Mouse (Mus musculus) kidney, postnatal 36 days (tissue): ENCODE measurements at regions not wholly inside any gene's neighbourhood (a gene's known extent, or its start where the extent isn't known, plus 50 kb on each side); places are given as distances from the start of the nearest gene placed in this dataset.

ENCODE experiments used
- DNase-seq, 2 experiments: peaks; one replicate each; pipeline ENCODE4 v3.0.0; 2021 to 2022; ENCODE audit warnings: mixed read lengths in 2 of 2

GRCm38 (mm10) chr11:91524019-91524418 lies 53.3 kb downstream of the Kif2b start:
- no peak for DNase-seq

- DNase-seq: no peak
Measured at GRCm38 (mm10) chr11:91479236-91479635, 98.1 kb downstream of the Kif2b start.

- no peak for DNase-seq
Measured at GRCm38 (mm10) chr11:91463578-91464401, 113.6 kb downstream of the Kif2b start.

GRCm38 (mm10) chr11:91461946-91462345 lies 115.4 kb downstream of the Kif2b start:
- DNase-seq: no peak

DNA sequence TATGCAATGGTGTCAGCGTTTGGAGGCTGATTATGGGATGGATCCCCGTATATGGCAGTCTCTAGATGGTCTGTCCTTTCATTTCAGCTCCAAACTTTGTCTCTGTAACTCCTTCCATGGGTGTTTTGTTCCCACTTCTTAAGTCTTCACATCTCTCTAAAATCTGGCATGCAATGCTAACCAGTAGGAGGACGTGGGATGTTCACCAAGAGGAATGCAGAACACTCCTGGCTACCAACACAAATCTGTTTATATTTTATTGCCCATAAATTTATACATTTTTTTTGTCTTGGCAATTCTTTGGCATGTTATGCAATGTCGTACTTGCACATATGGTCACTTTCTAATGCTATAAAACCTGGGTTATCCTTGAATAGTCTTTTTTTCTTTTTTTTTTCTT lies 135.0 kb downstream of the Kif2b start:
- DNase-seq: no peak

- DNase-seq: no peak
Measured at GRCm38 (mm10) chr11:91432195-91432594, 145.2 kb downstream of the Kif2b start.

DNA sequence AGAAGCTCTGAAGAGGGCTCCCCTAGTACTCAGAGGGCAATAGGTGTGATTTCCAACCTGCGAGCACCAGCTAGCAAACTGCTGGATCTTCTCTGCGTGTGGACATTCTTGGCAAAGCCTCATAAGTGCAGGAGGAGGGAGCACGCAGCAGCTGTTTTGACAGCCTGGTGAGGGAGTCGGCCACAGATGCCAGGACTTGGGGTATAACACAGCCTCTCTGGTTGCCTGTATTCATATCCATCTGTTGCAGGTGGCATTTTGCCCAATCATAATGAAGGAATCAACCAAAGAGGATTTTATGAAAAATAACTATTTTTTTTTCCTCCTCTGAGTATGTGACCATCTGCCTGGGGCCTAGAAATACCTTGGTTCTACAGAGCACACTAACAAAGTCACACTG lies 150.6 kb downstream of the Kif2b start:
- no peak for DNase-seq

DNA sequence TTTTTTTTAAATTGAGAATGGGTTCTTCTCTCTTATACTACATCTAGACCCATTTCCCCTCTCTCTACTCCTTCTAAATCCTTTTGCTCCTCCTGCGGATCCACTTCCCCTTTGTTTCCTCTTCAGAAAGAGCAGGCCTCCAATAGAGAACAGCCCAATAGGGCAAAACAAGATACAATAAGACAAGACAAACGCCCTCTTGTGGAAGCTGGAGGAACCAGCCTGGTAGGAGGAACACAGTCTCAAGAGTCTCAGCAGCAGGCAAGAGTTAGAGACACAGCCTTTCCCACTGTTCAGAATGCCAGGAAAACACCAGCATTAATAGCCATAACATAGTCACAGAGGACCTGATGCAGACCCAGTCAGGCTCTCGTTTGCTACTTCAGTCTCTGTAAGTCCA lies 190.2 kb downstream of the Kif2b start:
- DNase-seq: peak in 1 of 2 experiments; percentile 8

GRCm38 (mm10) chr11:91357029-91357428 lies 220.3 kb downstream of the Kif2b start:
- DNase-seq: no peak

- DNase-seq: no peak
Measured at GRCm38 (mm10) chr11:91342629-91343028, 234.7 kb downstream of the Kif2b start.

- DNase-seq: no peak
Measured at GRCm38 (mm10) chr11:91333056-91333455, 244.3 kb downstream of the Kif2b start.

- no peak for DNase-seq
Measured at GRCm38 (mm10) chr11:91327543-91327942, 249.8 kb downstream of the Kif2b start.

- no peak for DNase-seq
Measured at GRCm38 (mm10) chr11:91310212-91310742, 267.1 kb downstream of the Kif2b start.

GRCm38 (mm10) chr11:91289194-91290123 lies 287.9 kb downstream of the Kif2b start:
- peak in 1 of 2 experiments; percentile 55 for DNase-seq

GRCm38 (mm10) chr11:91286376-91286775 lies 291.0 kb downstream of the Kif2b start:
- DNase-seq: no peak

DNA sequence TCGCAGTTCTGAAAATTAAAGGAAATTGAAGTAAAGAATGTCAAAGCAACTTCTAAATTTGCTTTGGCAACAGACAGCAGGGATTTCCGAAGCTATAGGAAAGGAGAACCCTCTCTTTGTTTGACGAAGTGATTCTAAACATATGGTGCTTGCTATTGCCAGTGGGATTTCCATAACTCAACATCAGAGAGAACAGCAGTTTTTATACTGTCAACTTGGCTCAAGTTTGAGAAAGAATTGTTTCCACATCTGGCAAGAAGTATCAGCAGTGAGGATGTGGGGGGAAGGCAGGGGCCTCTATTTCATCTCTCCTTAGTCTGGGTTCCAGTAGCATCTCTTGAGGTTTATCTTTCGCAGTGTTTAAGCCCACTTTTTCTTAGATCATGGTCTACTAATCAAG lies 315.1 kb downstream of the Kif2b start:
- DNase-seq: no peak

DNA sequence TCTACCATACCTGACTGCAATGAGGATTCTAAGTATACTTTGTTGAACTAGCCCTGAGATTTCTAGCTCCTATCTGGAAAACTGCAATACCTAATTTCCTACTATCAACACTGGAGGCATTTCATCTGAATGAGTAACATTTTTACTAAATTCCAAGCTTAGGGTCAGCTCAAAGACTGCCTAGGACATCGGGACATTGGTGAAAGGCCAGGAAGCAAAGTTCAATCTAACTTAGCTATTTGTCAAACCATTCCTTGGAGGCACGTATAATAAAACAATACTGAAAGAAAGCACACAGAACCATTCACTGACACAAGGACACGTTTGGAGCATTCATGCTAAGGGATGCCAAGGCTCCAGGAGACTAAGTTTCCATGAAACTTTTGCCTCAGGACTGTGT lies 335.3 kb downstream of the Kif2b start:
- peak; percentile 8 to 17 for DNase-seq

DNA sequence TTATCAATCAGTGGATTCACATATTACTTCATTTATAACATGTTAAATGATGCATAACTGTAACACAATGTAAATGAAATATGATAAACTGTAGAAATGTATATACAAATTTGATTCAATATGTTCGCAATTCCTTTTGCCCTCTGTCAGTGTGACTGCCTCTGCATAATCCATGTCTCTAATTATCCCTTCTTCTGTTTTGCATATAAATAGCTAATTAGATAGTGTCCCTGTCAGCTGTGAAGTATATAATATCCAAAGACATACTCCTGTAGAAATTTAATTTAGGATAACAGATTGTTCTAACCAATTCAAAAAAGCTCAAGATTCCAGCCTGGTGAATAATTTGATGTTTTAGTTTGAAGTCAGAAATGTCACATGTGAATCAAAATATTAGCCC lies 361.2 kb downstream of the Kif2b start:
- DNase-seq: no peak

GRCm38 (mm10) chr11:91213104-91213503 lies 364.3 kb downstream of the Kif2b start:
- no peak for DNase-seq

- peak in 1 of 2 experiments; percentile 9 for DNase-seq
Measured at GRCm38 (mm10) chr11:91206470-91206869, 370.9 kb downstream of the Kif2b start.

GRCm38 (mm10) chr11:91204416-91204815 lies 372.9 kb downstream of the Kif2b start:
- DNase-seq: no peak

DNA sequence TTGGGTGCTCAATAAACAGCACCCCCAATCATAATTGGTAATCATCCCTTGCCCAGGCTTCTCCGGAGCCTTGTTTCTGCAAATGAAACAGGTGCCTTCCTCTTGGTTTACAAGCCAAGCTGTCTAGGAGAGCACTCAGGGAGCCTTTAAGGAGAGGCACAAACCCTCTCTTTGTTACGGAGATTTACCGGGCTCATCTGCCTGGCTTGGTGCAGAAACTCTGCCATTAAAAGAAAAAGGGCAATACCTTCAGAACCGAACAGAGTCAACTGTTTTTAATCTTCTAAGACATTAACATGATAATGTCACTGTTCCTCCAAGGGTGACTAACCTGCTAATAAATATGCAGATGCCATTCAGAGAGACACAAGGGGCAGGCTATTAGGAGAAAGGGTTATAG lies 380.5 kb downstream of the Kif2b start:
- DNase-seq: no peak

DNA sequence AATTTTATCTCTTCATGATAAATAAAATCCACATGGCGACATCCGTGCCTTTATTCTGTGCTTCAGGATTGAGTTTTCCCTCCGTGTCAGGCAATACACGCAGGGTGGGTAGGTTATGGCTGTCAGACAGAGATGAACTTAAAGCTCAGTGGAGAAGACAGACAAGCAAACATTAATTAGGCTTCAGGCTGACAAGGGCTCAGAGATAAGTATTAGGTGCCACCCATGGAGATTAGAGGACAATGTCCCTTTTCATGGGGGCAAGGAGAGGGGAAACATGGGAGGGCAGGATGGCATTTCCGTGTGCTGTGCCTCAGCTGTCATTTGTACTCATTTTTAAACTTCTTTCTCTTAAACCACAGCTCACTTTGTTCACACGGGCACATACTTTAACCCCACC lies 381.0 kb downstream of the Kif2b start:
- no peak for DNase-seq
